Mouse (Mus musculus): ENCODE data around the gene Fam234b. TPM values are rescaled to one million over a fixed set of nuclear protein-coding genes. Genes with fewer than 3 reads are reported as not detected.

The Fam234b gene
- polyA plus RNA-seq, 1 experiment, result 4.6 TPM

- Histone ChIP-seq H3K27me3 (ENCODE audit: control insufficient read depth, insufficient read depth, insufficient read length) (no peaks in the 10 kb centered on the region), H3K79me3 (ENCODE audit: low read depth) (no peaks in the 10 kb centered on the region), H3K79me2 (ENCODE audit: control insufficient read depth, insufficient read depth) (no peaks in the 10 kb centered on the region), H3ac (ENCODE audit: control insufficient read depth, insufficient read length, low read depth) (no peak overlapping the region), H3K36me3 (ENCODE audit: control insufficient read depth, insufficient read depth) (no peaks in the 10 kb centered on the region), H3K4me3 (ENCODE audit: insufficient read depth, poor library complexity, severe bottlenecking) (no peak overlapping the region)
- TF ChIP-seq MYOD1 (IDR thresholded peaks at IDR 0.05; ENCODE audit: control insufficient read depth, insufficient read length, low read depth) (no peak), MAX (IDR thresholded peaks at IDR 0.05) (no peak), USF1 (IDR thresholded peaks at IDR 0.05; ENCODE audit: low read depth) (no peak), MYOG (IDR thresholded peaks at IDR 0.05; ENCODE audit: control insufficient read depth, extremely low read depth, insufficient read length) (no peak)
These were observed 41.2 kb upstream of the Fam234b start for GRCm38 (mm10) chr6:135156597-135156996.

GRCm38 (mm10) chr6:135157496-135157895 lies 40.3 kb upstream of the Fam234b start:
- H3ac ChIP-seq (ENCODE audit: control insufficient read depth, insufficient read length, low read depth), result no peak overlapping the region
- no peak overlapping the region for H3K4me3 ChIP-seq (ENCODE audit: insufficient read depth, poor library complexity, severe bottlenecking)
- no peaks in the 10 kb centered on the region for H3K79me3 ChIP-seq (ENCODE audit: low read depth)
- H3K27me3 ChIP-seq (ENCODE audit: control insufficient read depth, insufficient read depth, insufficient read length), result no peaks in the 10 kb centered on the region
- H3K36me3 ChIP-seq (ENCODE audit: control insufficient read depth, insufficient read depth), result no peaks in the 10 kb centered on the region
- TF ChIP-seq MAX (IDR thresholded peaks at IDR 0.05) (no peak), CEBPB (IDR thresholded peaks at IDR 0.05; ENCODE audit: low read depth) (no peak), MYOD1 (IDR thresholded peaks at IDR 0.05; ENCODE audit: control insufficient read depth, insufficient read length, low read depth) (no peak), FOSL1 (IDR thresholded peaks at IDR 0.05; ENCODE audit: insufficient read depth, low read length, poor library complexity, severe bottlenecking) (no peak), MYOG (IDR thresholded peaks at IDR 0.05; ENCODE audit: control insufficient read depth, extremely low read depth, insufficient read length) (no peak), CTCF (IDR thresholded peaks at IDR 0.05; ENCODE audit: control insufficient read depth, insufficient read depth, insufficient read length) (no peak), USF1 (IDR thresholded peaks at IDR 0.05; ENCODE audit: low read depth) (no peak)
- H3K79me2 ChIP-seq (ENCODE audit: control insufficient read depth, insufficient read depth), result no peaks in the 10 kb centered on the region

- TF ChIP-seq MYOG (IDR thresholded peaks at IDR 0.05; ENCODE audit: control insufficient read depth, extremely low read depth, insufficient read length) (no peak), CTCF (IDR thresholded peaks at IDR 0.05; ENCODE audit: control insufficient read depth, insufficient read depth, insufficient read length) (no peak), MYOD1 (IDR thresholded peaks at IDR 0.05; ENCODE audit: control insufficient read depth, insufficient read length, low read depth) (no peak)
- Histone ChIP-seq H3K79me2 (ENCODE audit: control insufficient read depth, insufficient read depth) (no peaks in the 10 kb centered on the region), H3K36me3 (ENCODE audit: control insufficient read depth, insufficient read depth) (no peaks in the 10 kb centered on the region), H3ac (ENCODE audit: control insufficient read depth, insufficient read length, low read depth) (no peak overlapping the region), H3K27me3 (ENCODE audit: control insufficient read depth, insufficient read depth, insufficient read length) (no peaks in the 10 kb centered on the region), H3K4me3 (ENCODE audit: insufficient read depth, poor library complexity, severe bottlenecking) (no peak overlapping the region), H3K79me3 (ENCODE audit: low read depth) (no peaks in the 10 kb centered on the region)
These were observed 39.3 kb upstream of the Fam234b start for GRCm38 (mm10) chr6:135158509-135158908.

- TF ChIP-seq CEBPB (IDR thresholded peaks at IDR 0.05; ENCODE audit: low read depth), result no peak
- no peak for TF ChIP-seq MYOG (IDR thresholded peaks at IDR 0.05; ENCODE audit: control insufficient read depth, extremely low read depth, insufficient read length)
- TF ChIP-seq MAX (IDR thresholded peaks at IDR 0.05), result no peak
- no peak for TF ChIP-seq CTCF (IDR thresholded peaks at IDR 0.05; ENCODE audit: control insufficient read depth, insufficient read depth, insufficient read length)
- no peak for TF ChIP-seq USF1 (IDR thresholded peaks at IDR 0.05; ENCODE audit: low read depth)
- no peak for TF ChIP-seq FOSL1 (IDR thresholded peaks at IDR 0.05; ENCODE audit: insufficient read depth, low read length, poor library complexity, severe bottlenecking)
- no peak for TF ChIP-seq MYOD1 (IDR thresholded peaks at IDR 0.05; ENCODE audit: control insufficient read depth, insufficient read length, low read depth)
- no peak overlapping the region for H3ac ChIP-seq (ENCODE audit: control insufficient read depth, insufficient read length, low read depth)
- H3K36me3 ChIP-seq (ENCODE audit: control insufficient read depth, insufficient read depth), result no peaks in the 10 kb centered on the region
- no peak overlapping the region for H3K4me3 ChIP-seq (ENCODE audit: insufficient read depth, poor library complexity, severe bottlenecking)
- no peaks in the 10 kb centered on the region for H3K79me2 ChIP-seq (ENCODE audit: control insufficient read depth, insufficient read depth)
- H3K27me3 ChIP-seq (ENCODE audit: control insufficient read depth, insufficient read depth, insufficient read length), result no peaks in the 10 kb centered on the region
- no peaks in the 10 kb centered on the region for H3K79me3 ChIP-seq (ENCODE audit: low read depth)
These were observed 36.4 kb upstream of the Fam234b start for GRCm38 (mm10) chr6:135161356-135161755.

- Histone ChIP-seq H3K4me3 (ENCODE audit: insufficient read depth, poor library complexity, severe bottlenecking) (no peak overlapping the region), H3K36me3 (ENCODE audit: control insufficient read depth, insufficient read depth) (no peaks in the 10 kb centered on the region), H3K79me2 (ENCODE audit: control insufficient read depth, insufficient read depth) (no peaks in the 10 kb centered on the region), H3K27me3 (ENCODE audit: control insufficient read depth, insufficient read depth, insufficient read length) (no peaks in the 10 kb centered on the region), H3K79me3 (ENCODE audit: low read depth) (no peaks in the 10 kb centered on the region), H3ac (ENCODE audit: control insufficient read depth, insufficient read length, low read depth) (no peak overlapping the region)
- TF ChIP-seq MYOG (IDR thresholded peaks at IDR 0.05; ENCODE audit: control insufficient read depth, extremely low read depth, insufficient read length), result no peak
These were observed 35.5 kb upstream of the Fam234b start for GRCm38 (mm10) chr6:135162311-135162710.

- Histone ChIP-seq H3K4me3 (ENCODE audit: insufficient read depth, poor library complexity, severe bottlenecking) (no peak overlapping the region), H3K79me3 (ENCODE audit: low read depth) (no peaks in the 10 kb centered on the region), H3ac (ENCODE audit: control insufficient read depth, insufficient read length, low read depth) (no peak overlapping the region), H3K27me3 (ENCODE audit: control insufficient read depth, insufficient read depth, insufficient read length) (no peaks in the 10 kb centered on the region), H3K36me3 (ENCODE audit: control insufficient read depth, insufficient read depth) (no peaks in the 10 kb centered on the region), H3K79me2 (ENCODE audit: control insufficient read depth, insufficient read depth) (no peaks in the 10 kb centered on the region)
- TF ChIP-seq CTCF (IDR thresholded peaks at IDR 0.05; ENCODE audit: control insufficient read depth, insufficient read depth, insufficient read length), result no peak
- no peak for TF ChIP-seq MYOG (IDR thresholded peaks at IDR 0.05; ENCODE audit: control insufficient read depth, extremely low read depth, insufficient read length)
- no peak for TF ChIP-seq USF1 (IDR thresholded peaks at IDR 0.05; ENCODE audit: low read depth)
- TF ChIP-seq MYOD1 (IDR thresholded peaks at IDR 0.05; ENCODE audit: control insufficient read depth, insufficient read length, low read depth), result no peak
- no peak for TF ChIP-seq FOSL1 (IDR thresholded peaks at IDR 0.05; ENCODE audit: insufficient read depth, low read length, poor library complexity, severe bottlenecking)
- no peak for TF ChIP-seq MAX (IDR thresholded peaks at IDR 0.05)
- TF ChIP-seq CEBPB (IDR thresholded peaks at IDR 0.05; ENCODE audit: low read depth), result no peak
These were observed 34.9 kb upstream of the Fam234b start for GRCm38 (mm10) chr6:135162861-135163260.
